Mouse (Mus musculus) hematopoietic stem cell, adult 5-6 weeks (primary cell): ENCODE measurements around the gene Elf2. TPM values are rescaled to one million over a fixed set of nuclear protein-coding genes. Genes with fewer than 3 reads are reported as not detected.

Source experiments
- ATAC-seq, 2 experiments: fragments of 125-278 bp in 1 of 2; replicated peaks in 1 of 2; 2 replicates each; pipeline ENCODE4 v1.8.0; 2016 to 2017; ENCODE audit warnings: inconsistent platforms in 2 of 2, mild to moderate bottlenecking in 2 of 2, moderate number of reproducible peaks in 2 of 2, low read depth in 1 of 2, moderate TSS enrichment in 1 of 2; ENCODE audit not compliant: low FRiP score in 2 of 2, poor library complexity in 2 of 2, severe bottlenecking in 2 of 2, insufficient read depth in 1 of 2, low TSS enrichment in 1 of 2
- total RNA-seq: library from RNA; stranded (forward); fragments of 172-1452, 232-1000 nt; gene quantifications from 2 replicates; pipeline ENCODE4 v1.2.3, GENCODE M21; 2017

Gene Elf2
- total RNA-seq, 1 experiment from 2014 or later = 205 TPM

DNA sequence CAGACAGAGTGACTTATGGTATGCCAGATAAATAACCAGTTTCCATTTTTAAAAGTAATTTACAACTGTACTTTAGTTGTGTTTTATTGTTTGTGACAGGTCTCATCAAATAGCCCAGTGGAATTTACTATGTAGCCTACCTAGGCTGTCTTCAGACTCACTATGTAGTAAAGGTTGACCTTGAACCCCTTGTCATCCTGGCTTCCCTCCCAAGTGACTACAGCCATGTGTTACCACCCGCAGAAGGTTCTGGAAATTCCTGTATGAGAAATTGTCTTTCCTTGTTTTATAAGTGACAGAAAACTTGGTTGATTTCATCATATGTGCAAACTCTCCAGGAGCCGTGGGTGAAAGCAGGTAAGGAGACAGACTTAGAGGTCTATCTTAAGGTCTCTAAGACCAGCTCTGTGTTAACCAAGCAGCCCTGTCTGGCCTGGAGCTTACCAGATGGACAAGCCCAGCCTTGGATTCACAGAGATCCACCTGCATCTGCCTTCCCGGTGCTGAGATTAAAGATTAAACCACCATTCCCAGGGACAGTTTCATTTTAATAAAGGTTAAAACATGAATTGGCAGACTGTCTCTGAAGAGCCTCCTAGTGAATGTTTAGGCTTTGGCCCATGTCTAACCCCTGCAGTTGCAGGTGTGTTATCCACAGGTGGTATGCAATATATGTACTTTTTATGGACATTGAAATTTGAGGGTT, 108.1 kb downstream of the Elf2 start:
- ATAC-seq = no peak

DNA sequence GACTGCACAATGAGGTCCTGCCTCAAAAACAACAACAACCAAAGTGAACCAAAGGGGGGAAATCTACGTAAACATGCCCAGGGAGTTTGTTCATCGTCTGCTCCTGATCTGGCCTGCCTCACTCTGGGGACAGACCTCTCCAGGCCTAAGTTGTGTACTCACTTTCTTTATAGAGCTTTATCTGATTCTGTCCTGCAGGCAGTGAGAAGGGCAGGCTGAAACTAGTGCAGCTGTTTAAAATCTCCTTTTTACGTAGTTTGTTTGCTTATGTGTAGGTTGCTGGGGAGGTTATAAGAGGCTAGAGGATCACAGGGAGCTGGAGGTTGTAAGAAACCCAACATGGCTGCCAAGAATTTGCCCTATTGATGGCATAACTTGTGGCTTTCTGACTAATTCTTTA, 109.0 kb downstream of the Elf2 start:
- ATAC-seq = no peak

DNA sequence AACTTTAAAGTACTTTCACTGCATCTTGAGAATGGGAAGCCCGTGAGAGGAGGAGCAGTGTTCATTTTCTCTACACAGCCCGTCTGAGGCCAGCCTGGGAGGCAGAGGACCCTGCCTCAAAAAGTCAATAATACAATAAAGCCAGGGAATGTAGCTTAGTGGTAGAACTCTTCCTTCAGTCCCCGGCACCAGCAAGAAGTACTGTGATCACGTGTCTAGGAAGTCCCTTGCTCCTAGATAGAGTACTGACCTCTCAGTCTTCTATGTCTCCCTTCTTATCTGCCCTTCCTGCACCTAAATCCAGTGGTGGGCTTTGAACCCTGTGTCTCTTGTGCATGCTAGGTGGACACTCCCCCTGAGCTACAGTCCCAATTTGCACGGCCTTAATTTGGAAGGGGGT, 109.6 kb downstream of the Elf2 start:
- ATAC-seq = no peak

DNA sequence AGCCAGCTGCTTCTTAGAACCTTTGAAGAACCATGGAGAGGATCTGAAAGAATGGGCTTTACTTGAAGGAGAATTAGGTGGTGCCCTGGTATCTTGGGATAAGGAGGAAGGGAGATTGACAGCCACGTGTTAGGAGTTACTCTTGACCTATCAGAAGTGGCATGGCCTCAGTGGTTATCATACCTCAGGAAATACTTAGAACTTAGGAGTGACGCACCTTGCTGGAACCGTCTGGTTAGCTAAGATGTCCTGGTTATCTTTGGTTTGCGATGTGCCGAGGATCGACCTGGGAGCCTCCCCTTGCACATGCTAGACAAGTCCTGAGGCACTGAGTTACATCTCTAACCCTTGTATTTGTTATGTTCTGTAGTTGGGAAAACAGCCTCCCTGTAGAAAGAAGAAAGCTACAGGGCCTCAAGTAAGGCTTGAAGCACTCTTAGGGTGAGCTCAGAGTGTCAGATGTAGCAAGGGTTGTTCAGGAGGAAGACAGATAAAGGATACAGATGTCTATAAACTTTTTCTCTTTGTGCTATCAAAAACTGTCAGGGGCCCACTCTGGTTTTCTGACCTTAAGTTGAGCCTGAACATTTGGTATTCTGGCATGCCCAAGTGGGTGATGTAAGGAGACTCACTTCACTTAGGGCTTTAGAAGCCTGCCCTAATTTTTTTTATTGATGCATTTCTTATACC, 110.2 kb downstream of the Elf2 start:
- ATAC-seq = peak in 1 of 2 experiments; percentile 23; a peak in 1 of 4 replicates

DNA sequence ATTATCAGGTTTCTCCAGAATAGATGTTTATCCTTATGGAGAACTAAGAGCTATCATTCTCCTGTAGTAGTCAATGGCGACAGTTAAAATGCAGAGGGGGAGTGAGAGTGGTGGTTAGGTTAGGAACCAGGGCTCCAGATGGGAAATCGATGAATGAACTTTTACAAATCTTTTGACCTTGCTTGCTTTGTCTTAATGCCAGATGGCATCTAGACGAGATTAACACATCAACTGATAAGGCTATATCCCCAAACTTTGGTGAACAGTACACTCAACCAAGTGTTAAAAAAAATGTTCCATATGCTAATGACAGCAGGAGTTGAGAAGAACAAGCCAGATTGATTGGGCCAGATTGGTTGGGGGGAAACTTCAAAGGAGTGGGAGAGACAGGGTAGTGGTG, 111.2 kb downstream of the Elf2 start:
- ATAC-seq = no peak

DNA sequence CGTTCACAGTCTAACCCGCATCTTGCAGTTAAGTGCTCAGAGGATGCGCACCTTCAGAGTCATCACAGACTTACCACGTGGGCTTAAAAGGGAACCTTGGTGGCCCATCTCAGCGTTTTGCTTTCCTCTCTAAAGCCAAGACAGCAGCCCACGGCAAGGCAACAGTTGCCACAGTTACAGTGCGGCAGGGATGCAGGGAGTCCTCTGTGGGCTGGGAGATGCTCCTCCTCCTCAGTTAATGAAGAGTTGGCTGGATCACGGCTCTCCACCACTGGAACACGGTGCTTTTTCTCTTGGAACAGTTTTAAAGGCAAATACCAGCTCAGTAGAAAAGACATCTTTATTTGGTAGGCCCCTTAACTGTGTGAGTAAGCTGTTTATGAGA, 111.7 kb downstream of the Elf2 start:
- ATAC-seq = no peak

DNA sequence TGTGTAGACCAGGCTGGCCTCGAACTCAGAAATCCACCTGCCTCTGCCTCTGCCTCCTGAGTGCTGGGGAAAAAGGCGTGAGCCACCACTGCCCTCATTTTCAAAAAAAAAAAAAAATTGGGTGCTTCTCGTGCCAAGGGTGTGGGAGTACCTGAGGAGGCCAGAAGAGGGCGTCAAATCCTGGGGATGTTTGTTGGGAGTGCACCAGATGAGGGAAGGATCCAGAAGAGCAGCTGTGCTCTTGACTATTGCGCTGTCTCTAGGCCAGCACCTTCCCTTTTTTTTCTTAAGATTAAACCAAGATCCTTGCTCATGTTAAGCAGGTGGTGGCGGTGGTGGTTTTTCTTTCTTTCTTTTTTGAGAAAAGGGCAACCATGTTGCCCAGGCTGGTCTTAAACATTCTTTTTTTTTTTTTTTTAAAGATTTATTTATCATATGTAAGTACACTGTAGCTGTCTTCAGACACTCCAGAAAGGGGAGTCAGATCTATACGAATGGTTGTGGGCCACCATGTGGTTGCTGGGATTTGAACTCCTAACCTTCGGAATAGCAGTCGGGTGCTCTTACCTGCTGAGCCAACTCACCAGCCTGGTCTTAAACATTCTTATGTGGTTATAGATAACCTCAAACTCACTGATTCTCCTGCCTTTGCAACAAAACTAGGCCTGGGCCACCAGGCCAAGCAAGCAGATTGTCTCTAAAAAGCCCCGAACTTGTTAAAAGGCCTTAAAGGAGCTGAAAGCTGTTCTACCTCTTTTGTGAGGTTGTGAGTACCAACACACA, 112.2 kb downstream of the Elf2 start:
- ATAC-seq = peak; percentile 10 to 12; a peak in 1 of 4 replicates

DNA sequence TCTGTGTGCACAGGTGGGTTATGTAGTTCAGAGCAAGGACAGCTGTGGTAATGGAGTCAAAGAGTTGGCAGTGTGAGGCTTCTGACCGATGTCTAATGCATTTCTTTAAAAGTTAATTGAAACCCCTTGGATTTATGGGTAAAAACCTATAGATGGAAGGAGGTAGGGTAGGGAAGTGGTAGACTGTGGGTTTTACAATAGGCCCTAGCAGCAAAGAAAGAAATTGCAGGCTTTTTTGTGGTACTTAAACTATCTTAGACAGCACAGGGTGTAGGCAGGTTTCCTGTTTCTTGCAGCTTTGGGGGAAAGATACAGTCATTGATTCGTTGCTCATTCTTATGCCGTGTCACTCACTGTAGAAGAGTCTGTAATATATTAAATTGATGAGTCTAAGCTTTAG, 113.9 kb downstream of the Elf2 start:
- peak in 1 of 2 experiments; percentile 13; a peak in 1 of 4 replicates for ATAC-seq

DNA sequence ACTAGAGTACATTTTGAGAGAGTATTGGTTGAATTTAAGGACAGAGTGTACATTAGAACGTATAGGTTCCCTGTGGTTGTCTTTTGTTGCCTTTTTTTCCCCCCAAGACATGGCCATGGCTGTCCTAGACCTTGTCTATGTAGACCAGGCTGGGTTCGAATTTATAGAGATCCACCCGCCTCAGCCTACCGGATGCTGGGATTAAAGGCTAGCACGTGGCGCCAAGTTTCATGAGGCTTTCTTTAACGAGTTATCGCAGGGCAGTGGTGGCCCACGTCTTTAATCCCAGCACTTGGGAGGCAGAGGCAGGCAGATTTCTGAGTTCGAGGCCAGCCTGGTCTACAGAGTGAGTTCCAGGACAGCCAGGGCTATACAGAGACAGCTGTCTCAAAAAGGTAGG, 114.5 kb downstream of the Elf2 start:
- no peak for ATAC-seq

DNA sequence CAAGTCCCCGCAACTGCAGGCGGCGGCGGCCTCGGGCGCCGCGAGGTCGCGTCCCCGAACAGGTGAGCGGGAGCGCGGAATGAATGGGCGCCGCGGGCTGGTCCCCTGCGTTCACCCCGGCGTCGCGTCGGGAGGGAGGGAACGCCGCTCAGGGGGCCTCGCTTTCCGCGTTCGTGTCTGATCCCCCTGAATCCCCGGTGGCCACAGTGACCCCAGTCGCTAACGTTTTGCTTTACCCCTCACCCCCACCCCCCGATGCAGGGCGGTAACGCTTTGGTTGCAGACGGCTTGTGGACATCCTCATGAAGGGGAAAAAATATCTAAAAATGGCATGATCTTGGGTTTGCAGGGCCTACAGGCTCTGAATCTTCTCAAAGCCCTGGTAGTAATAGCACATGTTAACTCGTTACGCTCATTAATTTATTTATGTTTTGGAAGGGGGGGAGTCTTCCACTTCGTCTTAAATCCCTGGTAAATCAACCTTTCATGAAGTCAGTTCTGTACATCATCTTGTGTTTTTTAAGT, 115.2 kb downstream of the Elf2 start:
- ATAC-seq = no peak

DNA sequence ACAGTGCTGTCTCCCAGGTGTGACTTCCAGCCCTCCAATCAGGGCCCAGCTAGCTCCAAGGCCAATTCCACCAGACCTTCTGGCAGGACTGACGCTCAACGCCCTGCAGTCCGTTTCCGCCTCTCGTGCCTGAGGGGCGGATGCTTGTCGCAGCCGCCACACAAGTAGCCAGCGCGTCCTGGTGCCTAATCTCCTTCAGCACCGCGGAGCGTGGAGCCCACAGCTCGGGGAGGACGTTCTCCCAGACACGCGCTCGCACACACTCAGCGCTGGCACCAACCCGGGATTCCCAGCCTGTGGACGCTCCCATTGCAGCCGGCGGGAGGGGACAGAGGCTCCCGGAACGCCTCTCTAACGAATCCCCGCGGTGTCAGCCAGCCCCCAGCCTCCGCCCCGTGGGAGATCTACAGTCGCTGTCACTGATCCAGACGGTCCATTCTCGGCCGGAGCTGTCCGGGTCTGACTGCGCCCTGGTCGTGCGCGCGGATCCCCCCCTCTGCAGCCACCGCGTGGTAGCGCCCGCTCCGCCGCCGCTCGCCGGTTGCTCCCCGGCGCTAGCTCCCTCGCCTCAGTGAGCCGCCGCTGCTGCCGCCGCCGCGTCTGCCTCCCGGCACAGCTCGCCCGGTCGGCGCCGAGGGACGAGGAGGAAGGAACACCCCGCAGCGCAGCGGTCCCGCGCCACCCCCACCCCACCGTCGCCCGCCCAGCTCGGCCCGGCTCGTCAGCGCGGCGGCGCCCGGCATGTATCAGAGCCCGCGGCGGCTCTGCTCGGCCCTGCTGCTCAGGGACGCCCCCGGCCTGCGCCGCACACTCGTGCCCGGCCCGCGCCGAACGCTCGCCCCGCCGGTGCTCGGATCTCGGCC, 115.9 kb downstream of the Elf2 start, which contains the start of gene Noct:
Gene Noct, plus strand, starts transcription at position 85 of the 863 bp plus-strand sequence.
- peak; percentile 87 to 90 for ATAC-seq

DNA sequence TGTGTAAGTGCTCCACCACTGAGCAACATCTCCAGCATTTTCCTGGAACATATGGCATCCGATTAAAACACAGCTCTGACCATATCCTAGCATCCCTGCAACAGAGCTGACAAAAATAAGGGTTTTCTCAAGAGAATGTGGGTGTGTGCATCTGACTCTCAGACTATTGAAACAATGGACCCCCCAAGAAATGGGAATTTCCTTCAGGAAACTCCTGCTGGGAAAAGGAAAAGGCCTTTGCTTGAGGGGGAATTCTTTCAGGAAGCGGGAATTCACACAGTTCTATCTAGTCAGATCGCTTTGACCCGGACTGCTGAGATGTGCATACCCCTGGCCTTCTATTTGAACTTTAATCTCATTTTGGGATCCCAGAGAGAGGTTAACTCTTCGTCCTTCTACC, 116.9 kb downstream of the Elf2 start:
- no peak for ATAC-seq

DNA sequence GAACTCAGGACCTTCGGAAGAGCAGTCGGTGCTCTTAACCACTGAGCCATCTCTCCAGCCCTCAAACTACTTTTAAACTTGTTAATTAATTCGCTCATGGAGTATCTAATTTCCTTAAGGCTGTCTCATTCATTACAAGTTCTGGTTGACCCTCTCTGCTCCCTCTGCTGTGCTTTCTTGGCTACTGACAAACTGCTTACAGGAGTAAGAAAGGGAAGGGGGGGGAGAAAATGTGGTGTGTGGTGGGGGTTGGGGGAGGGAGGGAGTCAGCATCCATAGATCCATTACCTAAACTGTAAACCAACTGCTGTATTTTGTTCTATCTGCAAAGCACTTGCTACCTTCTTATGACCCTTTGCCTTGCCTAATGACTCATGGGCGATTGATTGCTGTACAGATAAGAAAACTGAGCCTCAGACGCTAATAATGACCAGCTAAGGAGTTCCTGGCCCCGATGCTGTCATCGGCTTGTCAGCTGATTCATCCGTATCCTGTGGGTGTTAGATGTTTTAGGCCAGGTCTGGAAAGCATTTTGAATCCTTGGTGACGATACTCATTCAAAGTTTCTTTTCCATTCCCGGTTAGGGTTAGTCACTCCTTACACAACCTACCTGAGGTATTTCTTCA, 117.5 kb downstream of the Elf2 start:
- no peak for ATAC-seq

DNA sequence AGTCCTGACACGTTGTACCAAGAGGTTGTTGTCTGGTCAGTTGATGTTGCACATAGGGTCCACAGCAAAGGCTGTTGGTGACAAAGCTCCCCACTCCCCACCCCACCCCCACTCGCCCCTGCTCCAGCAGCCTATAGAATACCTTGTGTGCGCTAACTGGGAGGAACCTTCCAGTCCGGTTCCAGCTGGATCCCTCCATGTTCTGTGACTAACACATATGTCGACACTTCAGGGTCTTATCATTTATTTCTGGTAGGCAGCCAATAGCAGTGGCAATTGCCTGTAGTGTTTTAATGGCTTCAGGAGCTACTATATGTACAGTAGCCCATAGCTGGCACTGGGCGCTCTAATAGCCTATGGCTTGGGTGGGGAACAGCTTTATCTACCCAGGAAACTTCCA, 118.2 kb downstream of the Elf2 start:
- no peak for ATAC-seq

DNA sequence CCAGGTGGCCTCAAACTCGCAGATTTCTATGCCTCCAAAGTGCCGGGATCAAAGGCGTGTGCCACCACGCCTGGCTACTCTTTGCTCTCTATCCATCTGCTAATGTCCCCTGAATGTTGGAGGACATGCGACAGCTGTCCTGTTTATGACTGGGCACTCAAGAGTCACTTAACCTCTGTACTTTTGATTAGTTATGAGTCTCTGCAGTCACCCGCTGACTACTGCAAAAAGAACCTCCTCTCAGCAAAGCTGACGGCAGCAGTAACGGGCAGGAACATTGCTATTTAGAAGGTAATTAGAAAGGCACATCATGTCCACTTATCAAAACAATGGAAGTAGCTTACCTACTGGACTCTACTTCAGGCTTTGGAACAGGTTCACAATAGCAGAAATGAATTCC, 118.6 kb downstream of the Elf2 start:
- ATAC-seq = no peak

DNA sequence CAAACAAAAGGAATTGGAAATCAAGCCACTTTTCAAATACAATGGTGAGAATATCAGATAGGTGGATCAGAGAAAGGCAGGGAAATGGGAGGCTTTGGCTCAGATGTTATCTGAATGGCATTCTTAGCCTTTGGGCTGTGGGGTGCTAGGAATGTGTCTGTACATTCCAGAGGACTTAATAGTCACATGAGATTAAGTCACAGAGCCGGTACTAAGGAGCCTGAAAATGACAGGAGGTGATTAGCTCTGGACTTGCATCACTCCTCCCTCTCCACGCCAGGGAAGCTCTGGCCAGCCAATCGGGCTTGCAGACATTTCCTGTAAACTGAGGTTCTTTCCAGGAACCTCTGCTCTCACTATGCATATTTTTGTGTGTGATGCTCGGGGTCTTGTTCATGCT, 119.6 kb downstream of the Elf2 start:
- no peak for ATAC-seq

DNA sequence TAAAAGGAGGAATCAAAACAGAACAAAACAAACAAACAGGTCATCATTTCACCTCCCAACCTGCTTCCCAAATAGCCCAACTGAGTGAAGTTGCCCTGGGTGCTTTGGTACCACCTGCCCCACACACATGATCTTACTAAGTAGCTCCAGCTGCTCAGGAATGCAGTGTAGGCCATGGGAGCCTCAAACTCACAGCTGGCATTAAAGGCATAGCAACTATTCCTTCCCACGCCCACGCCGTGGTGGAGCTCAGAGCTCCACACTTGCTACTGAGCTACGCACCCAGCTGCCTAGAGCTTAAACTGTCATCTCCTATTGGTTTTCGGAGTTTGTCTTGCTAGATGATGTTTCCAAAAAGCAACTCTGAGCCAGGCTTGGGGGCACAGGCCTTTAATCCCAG, 121.2 kb downstream of the Elf2 start:
- ATAC-seq = no peak
